Mouse (Mus musculus) heart, adult 2 months (tissue): ENCODE data around the gene Fastkd3. TPM values are rescaled to one million over a fixed set of nuclear protein-coding genes. Genes with fewer than 3 reads are reported as not detected.

Experiments
- DNase-seq, 2 experiments: peaks; one replicate each; pipeline ENCODE4 v3.0.0; 2021
- H3K27ac ChIP-seq: fragments of 200-600 bp; 2 replicates; pipeline ENCODE4 v1.8.1; 2022
- H3K27me3 ChIP-seq: fragments of 200-500 bp; 2 replicates; pipeline ENCODE4 v1.6.1; 2012; ENCODE audit warnings: mild to moderate bottlenecking, low read length, inconsistent platforms, mixed read lengths; ENCODE audit not compliant: control insufficient read depth, insufficient read depth
- H3K36me3 ChIP-seq: fragments of 200-500 bp; 2 replicates; pipeline ENCODE4 v1.6.1; 2012; ENCODE audit warnings: low read length, inconsistent platforms; ENCODE audit not compliant: control insufficient read depth, insufficient read depth
- H3K4me1 ChIP-seq: fragments of 200-500 bp; 2 replicates; pipeline ENCODE4 v1.6.1; 2011; ENCODE audit warnings: low read length; ENCODE audit not compliant: control insufficient read depth, insufficient read depth
- H3K4me3 ChIP-seq: fragments of 200-600 bp; 2 replicates; pipeline ENCODE4 v1.8.1; 2022
- H3K79me2 ChIP-seq: fragments of 200-500 bp; replicated peaks from 2 replicates; pipeline ENCODE4 v1.6.1; 2012; ENCODE audit warnings: mild to moderate bottlenecking, inconsistent platforms, low read length, moderate library complexity, mixed read lengths; ENCODE audit not compliant: control insufficient read depth, insufficient read depth
- H3K9ac ChIP-seq: fragments of 200-500 bp; 2 replicates; pipeline ENCODE4 v1.6.1; 2012; ENCODE audit warnings: low read depth, mild to moderate bottlenecking, control low read depth, inconsistent platforms, low read length, mixed read lengths
- CTCF ChIP-seq: fragments of 200-600 bp; IDR thresholded peaks from 2 replicates; pipeline ENCODE4 v1.8.1; 2022; ENCODE audit warnings: antibody characterized with exemption, mild to moderate bottlenecking, moderate library complexity
- EP300 ChIP-seq: fragments of 200-500 bp; IDR thresholded peaks from 2 replicates; pipeline ENCODE4 v1.6.1; 2011; ENCODE audit warnings: low read depth, low read length, control low read depth; ENCODE audit not compliant: insufficient read depth
- POLR2A ChIP-seq: fragments of 200-500 bp; IDR thresholded peaks from 2 replicates; pipeline ENCODE4 v1.6.1; 2011; ENCODE audit warnings: mild to moderate bottlenecking, low read depth, low read length, control low read depth; ENCODE audit not compliant: insufficient read depth
- WGBS: fragments of 180-500 bp; shearing (Covaris S2); methylation state at CpG from one replicate; pipeline ENCODE4 v1.1.7; 2018; 5-methylcytosine and 5-hydroxymethylcytosine counted together
- intact Hi-C: fragments of 180-260 bp; cut with DNase I; formaldehyde crosslinking; loops from one replicate; pipeline ENCODE4 v1.15.1; 2025
- polyA plus RNA-seq: library from polyadenylated mRNA; depleted of rRNA; stranded (reverse); fragments of >200 nt; gene quantifications from 2 replicates; pipeline ENCODE4 v1.2.3, GENCODE M21; 2012
- total RNA-seq, 2 experiments: library from RNA; stranded (reverse); gene quantifications; 2 replicates each; pipeline ENCODE4 v1.2.3; 2021

The Fastkd3 gene
- total and polyA plus RNA-seq, 3 experiments: 12.0 to 15.2 (median 13.3) TPM

DNA sequence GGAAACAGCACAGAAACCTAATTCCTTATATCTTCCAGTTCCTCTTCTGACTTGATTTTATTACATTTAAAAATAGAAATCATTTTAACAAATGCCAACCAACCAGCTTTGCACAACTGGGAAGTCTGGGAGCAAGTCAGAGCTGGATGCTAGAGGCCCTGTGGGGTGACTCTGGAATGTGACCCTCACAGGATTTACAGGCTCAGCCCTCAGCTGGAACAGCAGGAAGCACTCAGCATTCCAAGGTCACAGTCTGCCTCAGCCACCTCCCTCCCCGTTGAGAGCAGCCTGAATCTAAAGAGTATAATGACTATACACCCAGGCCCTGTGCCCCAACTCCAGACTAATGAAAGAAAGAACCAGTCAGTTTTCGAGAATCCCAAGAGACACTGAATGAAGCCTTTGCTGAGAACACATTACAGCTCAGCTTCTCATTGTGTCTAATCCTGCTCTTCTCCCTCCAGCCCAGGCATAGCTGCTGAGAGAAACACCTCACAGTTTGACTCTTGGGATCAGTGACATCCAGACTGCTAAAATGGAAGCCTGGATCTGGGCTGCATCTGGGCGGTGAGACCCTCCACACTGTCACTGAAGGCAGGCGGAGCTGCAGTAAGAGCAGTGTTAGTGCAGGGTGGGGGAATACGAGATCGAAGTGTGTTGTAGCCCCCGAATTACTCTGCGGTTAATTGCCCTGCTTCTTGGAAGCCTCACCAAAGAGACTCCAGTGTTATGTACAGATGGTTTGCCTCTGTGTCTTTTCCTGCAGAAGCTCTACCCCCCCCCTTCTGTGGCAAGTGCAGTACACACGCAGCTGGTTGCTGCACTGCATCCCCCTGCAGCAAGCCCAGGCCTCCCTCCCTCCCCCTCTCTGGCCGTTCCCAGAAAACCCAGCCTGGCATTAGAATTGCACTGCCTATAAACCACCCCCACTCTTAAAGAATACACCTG, 8.8 kb upstream of the Fastkd3 start:
- 70% methylated on average over 10 of the region's 10 CpGs for WGBS
- Histone ChIP-seq H3K4me3 (no peak overlapping the region), H3K79me2 (no peaks in the 10 kb centered on the region), H3K36me3 (no peaks in the 10 kb centered on the region; the same call in 1 of the 2 replicates), H3K27ac (no peak overlapping the region), H3K4me1 (no peaks in the 10 kb centered on the region; the same call in 1 of the 2 replicates), H3K27me3 (no peaks in the 10 kb centered on the region), H3K9ac (no peak overlapping the region)
- no peak for TF ChIP-seq EP300
- no peak for TF ChIP-seq POLR2A
- TF ChIP-seq CTCF: no peak
- intact Hi-C loops: no loop called here
- no peak for DNase-seq

DNA sequence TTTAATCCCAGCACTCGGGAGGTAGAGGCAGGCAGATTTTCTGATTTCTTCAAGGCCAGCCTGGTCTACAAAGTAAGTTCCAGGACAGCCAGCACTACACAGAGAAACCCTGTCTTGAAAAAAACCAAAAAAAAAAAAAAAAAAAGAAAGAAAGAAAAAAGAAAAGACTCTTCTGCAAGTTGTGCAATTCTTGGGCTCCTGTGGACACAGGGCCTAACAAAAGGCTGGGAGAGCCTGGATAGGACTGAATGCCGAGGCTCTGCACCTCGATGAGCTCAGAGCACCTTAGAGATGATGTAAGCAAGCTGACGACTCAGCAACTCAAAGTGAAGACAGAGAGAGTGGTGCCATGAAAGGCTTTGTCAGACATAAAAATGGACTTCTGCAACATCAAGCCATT, 7.6 kb upstream of the Fastkd3 start:
- Histone ChIP-seq H3K27ac (no peak overlapping the region), H3K79me2 (no peaks in the 10 kb centered on the region), H3K4me3 (no peak overlapping the region), H3K36me3 (no peaks in the 10 kb centered on the region; the same call in 1 of the 2 replicates), H3K9ac (no peak overlapping the region), H3K27me3 (no peaks in the 10 kb centered on the region), H3K4me1 (no peaks in the 10 kb centered on the region; the same call in 1 of the 2 replicates)
- TF ChIP-seq EP300 (no peak), CTCF (no peak), POLR2A (no peak)
- 95% methylated on average over 4 of the region's 4 CpGs for WGBS
- no peak for DNase-seq
- intact Hi-C loops: no loop called here

DNA sequence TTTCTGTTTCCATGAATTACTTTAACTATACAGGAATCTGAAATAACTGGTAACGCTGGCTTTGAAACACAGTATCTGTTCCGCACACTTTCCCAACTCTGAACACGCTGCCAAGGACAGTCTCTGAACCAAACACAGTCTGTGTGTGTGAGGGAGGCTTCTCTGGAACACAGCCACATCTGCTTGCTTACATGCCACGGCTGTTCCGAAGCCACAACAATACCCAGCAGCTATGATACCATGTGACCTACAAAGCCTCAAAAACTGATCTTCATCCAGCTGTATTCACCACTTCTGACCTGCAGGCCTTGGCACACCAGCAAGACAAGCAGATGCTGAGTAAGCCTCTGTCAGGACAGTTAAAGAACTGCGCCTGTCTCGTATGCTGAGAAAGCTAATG, 4.1 kb upstream of the Fastkd3 start:
- Histone ChIP-seq H3K36me3 (no peaks in the 10 kb centered on the region; the same call in 1 of the 2 replicates), H3K27ac (no peak overlapping the region), H3K9ac (no peak overlapping the region), H3K4me1 (peaks cover 2% of the 10 kb centered on the region), H3K4me3 (no peak overlapping the region), H3K27me3 (no peaks in the 10 kb centered on the region), H3K79me2 (no peaks in the 10 kb centered on the region)
- TF ChIP-seq CTCF: no peak
- no peak for TF ChIP-seq EP300
- TF ChIP-seq POLR2A: no peak
- peak in 1 of 2 experiments; percentile 43 for DNase-seq
- intact Hi-C loops: no loop called here
- WGBS: 60% methylated on average over 7 of the region's 7 CpGs

DNA sequence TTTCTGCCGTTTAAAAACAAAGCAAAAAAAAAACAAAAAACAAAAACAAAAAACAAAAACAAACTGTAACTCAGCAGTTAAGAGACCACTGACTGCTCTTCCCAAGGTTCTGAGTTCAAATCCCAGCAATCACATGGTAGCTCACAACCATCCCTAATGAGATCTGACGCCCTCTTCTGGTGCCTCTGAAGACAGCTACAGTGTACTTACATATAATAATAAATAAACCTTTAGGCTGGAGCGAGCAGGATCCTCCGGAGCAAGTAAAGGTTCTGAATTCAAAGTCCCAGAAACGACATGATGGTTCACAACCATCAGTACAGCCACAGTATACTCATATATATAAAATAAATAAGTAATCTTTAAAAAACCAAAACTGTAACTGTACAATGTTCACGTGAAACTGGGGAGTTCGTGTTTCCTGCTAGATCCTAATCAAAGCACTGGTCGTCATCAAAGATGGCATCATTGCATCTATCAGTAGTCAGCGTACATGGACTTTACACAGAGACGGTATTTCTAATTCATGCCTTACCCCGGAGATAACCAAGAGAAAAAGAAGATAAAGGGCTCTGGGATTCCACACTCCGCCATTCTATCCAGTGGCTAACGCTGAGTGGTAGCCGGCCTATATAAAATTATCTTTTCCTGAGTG, 821 bp upstream of the Fastkd3 start:
- no peaks in the 10 kb centered on the region for H3K36me3 ChIP-seq
- H3K4me1 ChIP-seq: peaks cover 2% of the 10 kb centered on the region
- WGBS: 22% methylated on average over 14 of the region's 14 CpGs
- peak overlapping the region; percentile 90 for H3K27ac ChIP-seq
- no peaks in the 10 kb centered on the region for H3K79me2 ChIP-seq
- no peaks in the 10 kb centered on the region for H3K27me3 ChIP-seq
- peak overlapping the region; percentile 69; the same call in 1 of the 2 replicates for H3K9ac ChIP-seq
- TF ChIP-seq EP300: no peak
- no peak for TF ChIP-seq POLR2A
- TF ChIP-seq CTCF: no peak
- intact Hi-C loops: loop anchor here (10.0 kb wide), 4 partner anchors 904 to 1234 kb away; partner anchors contain the start of genes Nsun2, Srd5a1 and Tent4a
- DNase-seq: no peak
- H3K4me3 ChIP-seq: peak overlapping the region; percentile 93

DNA sequence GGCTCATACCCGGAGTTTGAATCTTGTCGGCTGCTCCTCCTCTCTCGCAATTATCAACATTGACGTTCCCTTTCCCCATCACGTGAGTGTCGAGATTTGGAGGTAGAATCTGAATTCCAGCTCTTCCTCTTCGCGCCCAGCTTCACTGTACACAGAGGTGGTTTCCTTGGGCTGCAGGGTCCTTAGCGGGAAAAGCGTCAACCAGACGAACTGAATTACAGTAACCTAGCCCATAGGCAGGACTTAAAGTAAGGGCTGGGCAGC, 415 bp downstream of the Fastkd3 start:
- Histone ChIP-seq H3K36me3 (no peaks in the 10 kb centered on the region), H3K9ac (peak overlapping the region; percentile 55), H3K79me2 (no peaks in the 10 kb centered on the region), H3K27me3 (no peaks in the 10 kb centered on the region), H3K27ac (peak overlapping the region; percentile 90), H3K4me1 (peaks cover 2% of the 10 kb centered on the region), H3K4me3 (peak overlapping the region; percentile 93)
- DNase-seq: no peak
- intact Hi-C loops: loop anchor here (10.0 kb wide), 4 partner anchors 902 to 1232 kb away; partner anchors contain the start of genes Nsun2, Srd5a1 and Tent4a
- WGBS: 0% methylated on average over 11 of the region's 11 CpGs
- TF ChIP-seq CTCF: no peak
- no peak for TF ChIP-seq POLR2A
- TF ChIP-seq EP300: no peak
